Mouse (Mus musculus) c-Kit-positive CD71-negative TER-119-negative erythroid progenitor cells, embryonic 14.5 days (primary cell): ENCODE data around the gene Csnk1e.
A peak's percentile ranks its signal among the peaks of the same experiment; 100 is the strongest.

ENCODE experiments used
- DNase-seq: peaks from one replicate; pipeline ENCODE4 v3.0.0-alpha.2; 2013; ENCODE audit warnings: low read depth

Gene Csnk1e

DNA sequence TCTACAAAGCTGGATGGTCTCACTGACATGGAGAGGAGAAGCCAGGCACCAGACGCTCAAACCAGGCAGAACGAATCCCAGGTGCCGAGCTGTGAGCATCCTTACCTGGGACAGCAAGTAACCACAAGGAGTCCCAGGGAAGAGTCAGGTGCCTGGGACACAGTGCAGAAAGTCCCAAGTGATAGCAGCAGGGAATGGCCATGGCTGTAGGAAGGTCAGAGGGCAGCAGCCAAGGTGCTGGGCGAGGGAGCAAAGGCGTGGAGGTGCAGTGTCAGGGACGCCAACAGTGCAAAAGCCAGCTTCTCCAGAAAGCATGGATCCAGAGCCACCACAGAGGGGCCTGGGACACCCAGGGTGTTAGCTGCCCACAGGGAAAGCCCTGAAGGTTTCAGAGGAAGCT lies 62.3 kb downstream of the Csnk1e start:
- no peak for DNase-seq

DNA sequence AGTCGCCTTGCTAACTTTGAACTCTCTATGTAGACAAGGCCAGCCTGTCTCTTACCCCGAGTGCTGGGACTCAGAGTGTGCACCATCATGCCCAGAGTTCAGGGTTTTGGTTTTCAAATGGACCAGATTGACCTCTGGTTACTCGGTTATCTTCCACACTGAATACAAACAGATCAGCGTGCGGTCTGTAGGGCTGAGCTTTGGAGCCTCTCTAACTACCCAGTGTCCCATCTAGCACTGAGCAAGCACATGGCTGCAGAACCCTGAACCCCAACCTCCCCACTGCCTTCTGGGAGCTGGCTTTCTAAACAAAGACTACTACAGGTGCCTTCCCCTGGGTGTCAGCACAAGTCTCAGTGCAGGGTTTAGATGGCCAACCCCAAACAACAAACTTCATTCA lies 62.8 kb downstream of the Csnk1e start:
- DNase-seq, result no peak

DNA sequence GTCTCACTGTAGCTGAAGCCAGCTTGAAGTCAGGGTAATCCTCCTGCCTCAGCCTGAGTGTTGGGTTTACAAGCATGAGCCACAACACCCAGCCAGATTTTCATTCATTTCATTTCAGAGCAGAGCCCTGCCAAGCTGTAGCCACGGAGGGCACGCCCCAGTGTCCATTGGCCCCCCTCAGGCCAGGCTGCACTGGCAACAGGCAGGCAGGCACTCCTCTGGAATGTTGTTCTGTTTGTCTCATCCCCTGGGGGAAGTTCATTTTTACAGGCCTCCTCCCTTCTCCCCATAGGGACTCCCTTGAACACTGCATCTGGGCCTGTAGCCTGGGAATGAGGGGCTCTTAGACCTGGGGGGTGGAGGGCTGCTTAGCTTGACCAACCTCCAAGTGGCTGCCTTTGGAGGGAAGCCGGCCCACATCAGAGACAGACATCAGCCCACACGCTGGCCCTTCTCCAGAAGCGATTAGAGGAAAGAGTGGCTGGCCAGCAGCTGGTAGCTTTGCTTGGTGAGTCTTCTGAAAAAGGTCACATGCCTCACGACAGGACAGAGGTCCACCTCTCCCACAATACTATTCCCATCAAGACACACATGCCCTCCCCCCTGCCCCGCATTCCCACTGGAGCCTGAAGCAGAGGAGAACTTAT lies 63.8 kb downstream of the Csnk1e start:
- DNase-seq, result no peak

DNA sequence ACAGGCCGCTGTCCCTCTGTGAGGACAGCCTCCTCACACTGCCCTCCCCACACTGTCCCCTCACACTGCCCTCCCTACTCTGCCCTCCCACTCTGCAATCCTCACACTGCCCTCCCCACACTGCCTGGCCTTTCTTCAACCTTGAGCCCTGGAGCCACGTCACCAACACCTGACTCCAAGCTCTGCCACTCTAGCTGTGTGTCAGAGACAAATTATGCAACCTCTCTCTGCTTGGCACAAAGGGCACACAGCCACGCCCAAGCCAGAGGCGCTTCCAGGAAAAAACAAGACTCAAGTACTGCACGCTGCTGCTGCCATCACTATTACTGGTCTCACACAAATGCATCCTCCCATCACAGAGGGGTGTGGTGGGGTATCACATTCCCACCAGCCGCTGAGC lies 64.9 kb downstream of the Csnk1e start:
- DNase-seq, result no peak

DNA sequence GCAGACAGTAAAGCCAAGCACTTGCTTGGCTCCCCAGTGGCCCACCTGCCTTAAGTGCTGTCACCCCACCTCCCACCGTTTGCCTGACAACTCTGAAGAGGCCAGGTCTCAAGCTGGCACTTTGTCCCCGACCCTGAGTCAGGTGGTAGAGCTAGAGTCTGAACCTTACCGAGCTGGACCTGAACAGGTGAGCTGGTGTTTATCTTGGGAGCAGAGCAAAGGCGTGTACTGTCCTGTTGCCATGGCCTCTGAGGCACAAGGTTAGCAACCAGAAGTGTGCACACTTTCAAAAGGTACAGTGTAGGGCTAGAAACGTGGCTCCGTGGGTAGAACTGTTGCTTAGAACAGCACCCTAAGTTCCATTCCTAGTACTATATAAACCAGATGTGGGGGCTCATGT lies 67.2 kb downstream of the Csnk1e start:
- DNase-seq, result no peak

DNA sequence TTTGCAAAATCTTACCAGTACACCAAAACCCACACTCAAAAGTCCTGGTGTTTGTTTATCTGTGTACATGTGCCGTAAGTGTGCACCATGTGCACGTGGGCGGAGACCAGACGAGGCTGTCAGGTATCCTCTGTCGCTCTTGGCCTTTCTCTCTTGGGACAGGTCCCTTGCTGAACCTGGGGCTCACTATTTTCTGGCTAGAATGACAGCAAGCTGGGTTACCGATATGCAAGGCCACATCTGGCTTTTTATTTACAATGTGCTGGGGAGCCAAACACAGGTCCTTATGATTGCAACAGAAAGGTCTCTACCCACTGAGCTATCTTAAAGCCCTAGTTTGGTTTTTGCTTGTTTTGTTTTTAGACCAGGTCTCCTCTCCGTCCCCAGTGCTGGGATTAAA lies 67.8 kb downstream of the Csnk1e start:
- DNase-seq, result no peak

DNA sequence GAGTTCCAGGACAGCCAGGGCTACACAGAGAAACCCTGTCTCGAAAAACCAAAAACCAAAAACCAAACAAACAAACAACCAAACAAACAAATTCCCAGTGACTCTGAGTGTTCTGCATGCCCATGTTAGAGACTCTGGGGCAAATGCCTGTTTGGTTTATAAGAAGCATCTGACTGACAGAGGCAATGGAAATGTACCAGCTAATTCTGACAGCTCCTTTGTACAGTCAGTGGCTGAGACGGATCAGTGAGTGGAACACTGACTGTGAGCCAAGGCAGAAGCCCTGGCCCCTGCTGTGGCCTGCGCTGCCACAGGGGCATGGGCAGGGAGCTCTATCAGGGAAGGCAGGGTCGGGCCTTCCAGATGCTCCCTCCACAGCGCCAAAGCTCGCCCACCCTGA lies 68.3 kb downstream of the Csnk1e start:
- DNase-seq, result no peak

DNA sequence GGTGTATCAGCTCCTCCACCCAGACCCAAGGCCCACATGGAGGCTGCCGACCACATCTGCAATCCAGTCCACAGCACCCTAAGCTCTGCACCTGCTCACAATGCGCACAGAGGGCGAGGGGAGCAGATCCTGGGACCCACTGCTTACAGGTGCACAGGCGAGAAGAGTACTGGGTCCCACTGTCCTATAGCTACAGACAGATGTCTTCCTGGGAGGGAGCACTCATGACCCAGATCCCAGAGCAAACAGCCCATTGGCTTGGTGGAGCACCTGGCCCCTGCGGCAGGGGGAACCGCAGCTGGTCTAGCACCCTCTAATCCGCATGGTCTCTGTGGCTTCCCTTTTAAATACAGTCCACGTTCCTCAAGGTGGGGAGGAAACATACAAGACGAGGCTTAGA lies 73.7 kb downstream of the Csnk1e start:
- DNase-seq, result no peak

DNA sequence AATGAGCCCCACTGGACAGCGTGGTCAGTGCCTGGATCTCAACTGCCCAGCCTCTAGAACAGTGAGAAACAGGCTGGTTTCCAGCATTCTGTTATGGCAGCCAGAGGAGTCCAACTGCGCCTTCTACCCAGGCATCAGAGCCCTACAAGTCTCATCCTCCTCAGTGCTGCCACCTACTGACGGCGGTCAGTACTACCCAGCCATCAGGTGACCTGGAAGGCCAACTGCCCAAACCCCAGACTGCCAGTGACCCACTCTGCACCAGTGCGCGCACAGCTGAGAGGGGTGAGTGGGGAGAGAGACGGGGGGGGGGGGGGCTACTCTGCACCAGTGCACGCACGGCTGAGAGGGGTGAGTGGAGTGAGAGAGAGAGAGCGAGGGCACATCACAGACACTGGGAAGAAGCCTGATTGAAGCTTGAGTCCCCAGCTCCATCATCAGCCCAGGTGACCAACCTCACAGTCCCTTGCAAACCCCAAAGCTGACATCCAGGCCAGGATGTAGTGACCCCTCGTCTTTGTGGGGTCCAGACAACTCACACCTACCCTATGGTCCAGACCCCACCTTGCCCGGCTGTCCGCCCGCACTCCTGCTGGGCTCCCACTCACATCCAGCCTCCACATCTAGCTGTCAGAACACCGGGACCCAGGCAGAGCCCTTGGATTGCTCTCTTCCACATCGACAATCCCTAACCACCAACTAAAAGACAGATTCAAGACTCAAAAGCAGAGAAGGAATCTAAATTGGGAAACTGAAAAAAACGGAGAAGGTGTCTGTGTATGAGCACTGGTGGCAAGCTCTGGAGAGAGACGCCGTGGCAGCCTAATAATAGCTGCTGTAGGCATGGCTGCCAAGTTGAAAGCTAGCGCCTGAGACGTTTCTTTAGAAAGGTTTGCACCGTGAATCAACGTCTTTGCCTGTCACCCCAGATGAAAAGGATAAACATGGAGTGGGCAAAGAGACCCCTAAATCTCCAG lies 74.6 kb downstream of the Csnk1e start:
- peak; percentile 54 for DNase-seq

DNA sequence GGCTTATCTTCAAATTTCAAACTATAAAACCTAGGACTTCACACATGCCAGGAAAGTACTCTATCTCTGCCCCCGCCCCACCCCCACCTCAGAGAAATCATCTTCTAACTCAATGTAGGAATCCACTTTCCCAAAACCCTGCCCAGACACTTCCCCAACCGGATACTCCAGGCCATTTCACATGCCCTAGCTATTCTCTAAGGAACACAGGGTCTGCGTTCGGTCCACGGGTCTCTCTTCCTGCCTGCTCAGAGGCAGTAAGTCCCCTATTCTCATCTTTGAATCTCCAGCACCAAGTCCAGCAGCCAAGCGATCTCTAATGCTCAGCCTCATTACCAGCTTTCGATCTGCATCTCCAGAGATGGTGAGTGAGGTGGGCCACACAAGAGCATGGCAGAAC lies 75.7 kb downstream of the Csnk1e start:
- no peak for DNase-seq

DNA sequence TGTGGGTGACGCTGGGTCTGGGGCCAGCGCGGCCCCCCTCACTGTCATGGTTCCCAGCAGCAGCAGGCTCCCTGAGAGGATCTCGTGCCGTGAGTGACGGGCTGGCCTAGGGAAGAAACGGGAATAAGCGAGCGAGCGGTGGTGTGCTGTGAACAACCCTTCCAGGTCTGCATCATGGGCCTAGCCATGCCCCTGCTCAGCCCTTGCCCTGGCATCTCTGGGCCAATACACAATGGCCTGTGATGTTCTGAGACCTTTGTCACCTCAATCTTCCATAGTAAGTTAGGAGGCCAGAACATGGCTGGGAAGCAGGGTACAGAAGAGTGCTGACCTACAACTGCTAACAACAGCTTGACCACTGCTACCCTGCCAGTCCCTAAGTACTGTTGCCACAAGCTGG lies 76.8 kb downstream of the Csnk1e start:
- no peak for DNase-seq

DNA sequence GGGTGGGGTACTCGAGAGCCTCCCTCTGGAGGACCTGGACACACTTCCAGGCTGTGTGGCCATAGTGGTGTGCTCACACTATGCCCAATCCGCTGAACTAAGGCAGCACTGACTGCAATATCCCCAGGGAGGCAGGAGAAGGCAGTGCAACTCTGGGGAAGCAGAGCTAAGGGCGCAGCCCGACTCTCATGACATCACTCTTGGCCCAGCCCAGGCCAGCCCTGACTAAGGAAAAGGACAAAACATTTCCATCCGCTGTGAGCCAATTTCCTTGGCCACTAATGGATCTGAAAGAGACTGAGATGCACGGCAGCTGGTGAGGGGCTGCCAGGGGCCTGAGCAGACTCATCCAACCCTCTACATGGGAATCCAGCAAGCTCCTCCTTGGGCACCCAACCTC lies 77.7 kb downstream of the Csnk1e start:
- no peak for DNase-seq

DNA sequence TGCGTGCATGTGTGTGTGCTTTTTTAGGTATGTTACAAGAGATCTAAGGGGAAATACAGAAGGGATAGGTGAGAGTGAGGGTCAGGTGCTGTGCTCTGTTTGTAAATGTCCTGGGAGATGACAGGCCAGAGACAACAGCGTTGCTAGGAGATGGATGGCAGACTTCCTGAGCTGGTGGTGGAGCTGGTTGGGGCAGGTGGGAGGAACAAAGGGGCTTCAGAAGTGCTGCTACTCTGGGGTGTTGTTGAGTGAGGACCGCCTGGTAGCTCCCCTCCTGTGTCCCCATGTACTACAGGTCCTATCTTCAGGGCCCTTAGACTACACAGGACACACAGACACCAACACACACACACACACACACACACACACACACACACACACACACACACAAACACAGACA lies 80.6 kb downstream of the Csnk1e start:
- no peak for DNase-seq

DNA sequence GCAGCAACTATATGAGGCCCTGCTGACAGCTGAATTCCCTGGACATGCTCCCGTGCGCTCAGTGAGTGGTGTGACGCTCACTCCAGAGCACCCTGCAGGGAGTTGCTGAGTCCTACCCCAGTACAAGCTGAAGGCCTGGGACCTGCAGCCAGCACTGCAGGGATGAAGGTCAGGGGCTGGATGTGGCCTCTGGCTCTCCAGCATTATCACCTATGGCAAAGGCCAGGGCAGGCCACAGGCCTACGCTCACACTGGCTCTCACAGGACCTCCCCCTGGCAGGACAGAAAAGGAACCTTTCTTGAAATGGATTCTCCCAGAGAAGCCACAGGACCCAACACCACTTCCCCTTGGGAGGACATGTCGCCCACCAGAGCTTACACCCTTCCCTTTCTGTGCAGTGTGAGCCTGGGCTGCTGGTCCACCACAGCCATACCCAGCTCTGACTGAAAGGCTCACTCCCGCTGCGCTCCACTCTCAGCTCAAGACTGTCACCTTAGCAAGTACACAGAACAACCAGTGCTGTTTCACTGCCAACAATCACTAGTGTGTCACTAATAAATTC lies 85.0 kb downstream of the Csnk1e start:
- no peak for DNase-seq

DNA sequence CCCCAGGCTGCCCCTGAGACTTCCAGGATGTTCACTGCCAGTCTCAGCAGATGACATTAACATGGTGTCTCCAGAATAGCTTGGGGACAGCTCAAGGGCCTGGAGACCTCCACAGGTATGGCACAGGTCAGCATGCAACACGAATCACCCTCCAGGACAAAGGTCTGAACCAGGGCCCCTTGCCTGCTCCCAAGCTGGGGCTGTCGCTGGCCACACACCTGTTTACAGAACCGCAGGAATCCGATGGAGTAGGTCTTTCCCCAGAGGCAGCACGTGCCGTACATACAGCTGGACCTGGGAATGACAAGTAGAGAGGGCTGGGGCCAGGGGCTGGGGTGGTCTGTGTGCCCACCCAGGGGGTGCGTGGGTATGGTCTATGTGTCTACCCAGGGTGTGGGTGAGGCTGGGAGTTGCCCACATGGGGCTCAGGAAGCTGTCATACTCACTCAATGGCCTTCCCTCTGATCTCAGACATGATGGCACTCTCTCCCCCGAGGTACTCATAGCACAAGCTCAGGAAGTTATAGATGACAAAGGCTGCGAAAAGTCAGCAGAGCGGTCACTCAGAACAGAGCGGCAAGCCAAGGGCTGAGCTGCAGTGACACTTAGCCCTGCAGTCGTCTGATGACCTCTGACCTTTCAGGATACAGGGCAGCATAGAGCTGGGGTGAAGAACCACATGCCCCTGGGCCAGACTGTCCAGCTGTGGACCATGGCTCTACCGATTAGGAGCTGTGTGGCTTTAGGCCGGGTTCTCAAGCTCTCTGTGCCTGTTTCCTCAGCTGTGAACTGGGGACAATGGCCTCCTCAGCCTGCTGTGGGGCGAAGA lies 85.7 kb downstream of the Csnk1e start:
- no peak for DNase-seq

DNA sequence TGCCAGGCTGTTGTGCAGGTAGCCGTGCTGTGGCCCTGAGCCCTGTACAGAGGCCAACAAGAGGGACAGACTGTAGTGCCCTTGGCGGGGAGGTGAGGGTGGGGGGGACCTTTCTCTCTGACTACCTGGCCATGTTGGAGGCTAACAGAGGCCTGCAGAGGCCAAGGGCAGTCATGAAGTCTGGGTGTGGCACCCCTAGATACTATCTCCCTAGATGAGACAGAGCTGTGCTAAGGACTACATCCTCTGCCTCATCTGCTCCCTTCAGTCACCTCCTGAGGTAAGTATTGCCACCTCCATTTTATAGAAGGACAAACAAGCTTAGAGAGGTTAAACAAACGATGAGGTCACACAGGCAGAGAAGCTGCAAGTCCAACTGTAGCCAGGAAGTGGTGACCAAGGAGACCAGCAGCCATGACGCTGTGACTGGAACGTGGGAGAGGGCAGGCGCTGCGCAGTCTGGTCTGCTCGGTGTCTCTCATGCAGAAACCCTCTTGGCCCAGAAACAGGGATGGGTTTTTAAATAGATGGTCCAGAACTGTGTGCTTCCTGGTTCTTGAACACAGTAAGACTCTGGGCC lies 86.4 kb downstream of the Csnk1e start:
- DNase-seq, result no peak

DNA sequence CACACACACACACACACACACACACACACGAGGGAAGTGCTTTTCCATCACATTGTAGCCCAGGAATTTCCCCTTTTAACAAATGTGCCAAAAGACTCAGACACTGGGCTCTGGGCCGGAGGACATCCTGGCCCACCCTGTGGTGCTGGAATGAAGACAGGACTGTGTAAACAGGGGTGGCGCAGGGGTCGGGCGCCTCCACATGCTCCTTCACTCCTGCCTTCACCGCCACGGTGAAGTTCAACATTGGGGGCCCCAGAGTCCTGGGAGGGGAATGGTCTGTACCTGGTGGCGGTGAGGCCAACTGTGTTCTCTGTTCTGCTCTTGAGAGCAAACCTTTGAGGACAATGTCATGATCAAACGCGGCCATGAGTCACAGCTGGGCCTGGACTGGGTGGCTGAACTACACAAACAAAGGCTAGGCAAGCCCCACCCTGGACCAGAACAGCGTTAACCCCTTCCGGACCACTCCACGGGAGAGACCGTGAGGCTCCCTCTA lies 87.0 kb downstream of the Csnk1e start:
- no peak for DNase-seq
